Mouse (Mus musculus): Measurements from ENCODE around the gene Vezt.

Gene Vezt

DNA sequence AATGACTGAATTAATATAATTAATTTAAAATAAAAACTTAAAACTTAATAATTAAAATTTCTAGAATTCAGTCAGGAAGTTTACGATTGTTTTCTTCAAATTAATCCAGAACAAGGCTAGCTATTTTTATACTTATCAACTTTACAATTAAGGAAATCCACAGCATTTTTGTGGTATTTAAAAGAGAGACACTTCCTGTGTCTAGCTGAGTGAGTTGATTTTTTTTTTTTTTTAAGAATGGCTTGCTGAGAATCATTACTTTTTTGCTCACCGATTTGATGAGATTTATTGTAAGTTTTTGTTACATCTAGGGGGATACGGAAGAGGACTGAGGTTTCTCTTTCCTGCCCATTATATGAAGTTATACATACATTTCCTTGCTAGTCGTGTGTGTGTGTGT is 2.0 kb upstream of the Vezt start:
- no peak for DNase-seq (ENCODE audit: low read depth, low spot score)

DNA sequence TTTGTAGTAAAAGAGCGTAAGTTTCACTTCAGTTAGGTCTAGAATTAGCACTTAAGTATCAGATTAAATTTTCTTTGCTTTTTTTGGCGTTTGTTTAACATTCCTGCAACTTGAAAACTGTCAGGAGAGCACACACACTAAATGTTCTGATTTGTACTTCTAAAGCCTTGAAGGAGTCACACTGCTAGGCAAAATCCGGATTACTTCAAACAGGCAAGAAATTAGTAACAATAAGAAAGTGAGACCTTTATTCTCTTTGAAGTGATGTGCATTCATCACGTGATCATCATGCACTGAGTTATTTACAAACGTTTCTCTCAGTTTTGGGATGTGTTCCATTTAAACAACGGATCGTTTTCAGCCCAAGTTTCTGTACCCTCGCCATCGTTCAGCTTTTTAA is 1.6 kb upstream of the Vezt start:
- peak; percentile 68 for DNase-seq (ENCODE audit: low read depth, low spot score)

DNA sequence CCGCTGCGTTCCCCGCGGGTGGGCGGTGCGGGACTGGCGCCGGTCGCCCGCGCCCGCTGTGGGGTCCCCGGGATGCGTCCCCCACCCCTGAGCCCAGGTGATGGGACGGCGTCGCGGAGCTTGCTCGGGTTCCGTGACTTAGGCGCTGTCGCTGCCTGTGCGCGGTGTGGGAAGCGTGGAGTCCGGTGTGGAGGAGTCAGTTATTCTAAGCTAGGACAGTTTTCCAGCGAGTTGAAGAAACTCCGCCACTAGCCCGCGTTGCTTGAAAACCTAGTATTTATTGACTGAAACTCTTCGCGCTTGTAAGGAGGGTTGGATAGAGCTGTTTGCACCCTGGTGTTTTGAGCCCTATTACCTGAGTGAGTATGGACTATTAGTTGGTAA is 750 bp upstream of the Vezt start:
- peak; percentile 70 for DNase-seq (ENCODE audit: low read depth, low spot score)

DNA sequence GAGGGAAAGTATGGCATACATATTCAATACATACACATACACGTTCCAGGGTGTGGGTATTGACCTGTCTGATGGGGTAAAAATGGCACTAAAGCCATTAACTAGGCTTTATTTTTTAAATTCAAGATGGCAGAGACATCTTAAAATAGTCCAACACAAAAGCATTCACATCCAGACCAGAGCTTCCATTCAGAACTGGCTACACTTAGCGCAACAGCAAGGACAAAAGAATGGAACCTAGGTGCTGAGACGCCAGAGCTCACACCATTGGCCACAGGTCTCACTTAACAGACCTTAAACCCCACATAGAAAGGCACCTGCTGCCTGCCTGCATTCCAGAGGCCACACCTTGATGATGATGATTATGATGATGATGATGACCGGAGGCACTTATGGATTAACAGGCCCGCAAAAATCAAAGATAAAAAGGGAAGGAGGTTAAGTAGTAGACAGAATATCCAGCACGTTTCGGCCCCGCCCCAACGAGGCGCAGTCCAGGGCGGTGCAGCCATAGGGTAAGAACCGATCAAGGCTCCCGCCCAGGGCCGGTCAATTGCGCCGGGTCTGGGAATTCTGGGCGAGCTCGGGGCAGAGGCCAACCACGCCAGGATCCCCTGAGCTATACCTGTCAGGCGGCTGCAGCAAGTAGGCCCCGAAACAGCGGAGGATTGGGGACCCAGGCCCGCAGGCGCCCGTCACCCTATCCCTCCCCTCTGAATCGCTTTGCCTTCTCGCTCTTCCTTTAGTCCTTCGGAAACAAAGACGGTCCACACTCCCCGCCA is 550 bp downstream of the Vezt start:
- peak; percentile 79 for DNase-seq (ENCODE audit: low read depth, low spot score)

DNA sequence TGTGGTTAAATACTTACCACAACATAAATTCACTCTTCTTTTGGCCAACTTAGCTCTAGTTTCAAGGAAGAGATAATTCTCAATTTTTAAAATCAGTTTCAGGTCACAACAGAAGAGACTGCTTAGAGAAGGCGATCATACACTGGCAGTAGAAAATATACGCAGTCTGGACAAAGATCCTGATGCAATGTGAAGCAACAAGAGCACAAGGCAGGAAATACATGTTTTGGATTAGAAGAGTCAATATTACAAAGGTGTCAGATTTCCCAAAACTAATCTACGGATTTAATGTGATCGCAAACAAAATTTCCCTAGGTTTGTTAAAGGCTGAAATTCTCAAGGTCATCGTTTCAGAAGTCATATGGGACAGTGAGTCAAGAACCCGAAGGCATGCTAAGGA is 4.5 kb downstream of the Vezt start:
- DNase-seq (ENCODE audit: low read depth, low spot score): no peak

DNA sequence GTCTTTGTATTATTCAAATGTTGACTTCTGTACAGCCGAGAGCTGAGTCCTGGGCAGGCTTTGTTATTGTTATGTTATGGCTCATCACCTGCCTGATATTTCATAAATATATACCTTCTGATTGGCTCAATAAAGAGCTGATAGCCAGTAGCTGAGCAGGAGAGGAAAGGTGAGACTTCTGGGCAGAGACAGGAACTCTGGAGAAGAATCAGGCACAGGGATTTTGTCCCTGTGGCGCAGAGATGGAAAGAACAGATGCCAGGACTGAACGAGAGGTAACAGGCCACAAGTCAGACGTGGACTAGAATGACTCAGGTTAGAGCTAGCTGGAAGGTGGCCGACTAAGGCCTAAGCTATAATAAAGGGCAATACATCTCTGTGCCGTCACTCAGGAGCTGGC is 7.1 kb downstream of the Vezt start:
- no peak for DNase-seq (ENCODE audit: low read depth, low spot score)

DNA sequence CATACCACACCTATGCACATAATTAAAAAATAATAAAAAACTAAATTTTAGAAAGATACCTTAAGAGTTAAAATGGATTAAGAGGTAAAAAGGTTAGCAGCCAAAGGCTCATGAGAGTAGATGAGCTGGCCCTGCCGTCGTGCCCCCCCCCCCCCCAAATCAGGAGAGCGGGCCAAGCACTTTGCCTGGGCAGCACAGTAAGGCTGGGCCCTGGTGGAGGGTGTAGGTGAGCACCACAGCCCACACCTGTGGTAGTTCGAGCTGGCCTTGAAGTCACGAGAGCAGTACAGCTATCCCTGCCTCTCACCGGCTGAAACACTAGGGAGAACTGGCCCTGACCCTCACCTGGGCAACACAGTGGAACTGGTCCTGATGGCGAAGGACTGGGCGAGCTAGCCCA is 10.5 kb downstream of the Vezt start:
- DNase-seq (ENCODE audit: low read depth, low spot score): no peak

DNA sequence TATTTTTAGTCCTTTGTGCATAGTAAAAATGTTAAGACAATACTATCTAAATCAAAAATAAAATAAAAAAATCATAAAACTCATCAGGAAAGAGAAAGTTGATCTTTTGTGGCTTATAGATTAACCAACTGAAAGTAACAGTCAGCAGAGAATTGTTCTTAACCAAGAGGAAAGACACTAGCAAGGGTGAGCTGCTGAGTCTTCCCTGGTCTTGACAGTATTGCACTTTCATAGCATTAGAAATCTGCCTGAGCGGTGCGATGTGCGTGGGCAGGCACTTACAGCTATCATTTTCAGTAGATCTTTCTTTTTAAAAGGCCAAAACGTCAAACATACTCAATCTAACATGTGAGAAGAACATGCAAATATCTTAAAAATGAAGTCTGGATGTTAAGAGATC is 14.6 kb downstream of the Vezt start:
- DNase-seq (ENCODE audit: low read depth, low spot score): no peak

DNA sequence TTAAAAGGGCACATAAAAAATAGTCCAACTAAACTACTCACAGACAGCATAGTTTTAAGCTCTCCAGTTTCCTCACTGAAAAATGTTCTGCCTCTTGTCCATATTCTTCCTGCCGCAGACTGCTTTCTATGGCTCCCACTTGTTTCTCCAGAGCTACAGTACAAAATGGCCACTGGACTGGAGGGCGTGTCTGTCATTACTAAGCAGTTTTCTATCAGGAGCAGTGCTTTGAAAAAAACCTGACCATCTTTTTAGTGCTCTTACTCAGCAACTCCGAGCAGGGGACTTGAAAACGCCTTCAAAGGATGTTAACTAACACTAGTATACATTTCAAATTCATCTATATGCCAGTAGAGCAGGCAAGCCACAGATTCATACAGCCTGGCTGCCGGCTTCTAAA is 15.0 kb downstream of the Vezt start:
- no peak for DNase-seq (ENCODE audit: low read depth, low spot score)

DNA sequence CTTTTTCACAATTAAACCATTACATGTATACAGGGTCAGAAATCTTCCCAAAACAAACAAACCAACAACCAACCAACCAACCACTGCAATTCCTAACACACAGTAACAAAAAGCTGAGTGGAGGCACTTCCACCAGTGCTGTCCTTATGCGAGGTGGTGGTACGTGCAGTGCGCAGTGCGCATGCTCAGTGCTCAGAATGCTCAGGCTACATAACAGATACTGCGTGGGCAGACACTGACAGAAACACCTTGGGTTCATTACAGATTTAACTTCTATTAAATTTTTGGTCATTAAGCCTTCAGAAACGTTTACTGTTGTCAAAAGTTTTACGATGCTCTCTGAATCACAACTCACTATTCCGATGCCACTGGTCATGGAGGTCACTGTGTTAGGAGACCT is 18.2 kb downstream of the Vezt start:
- DNase-seq (ENCODE audit: low read depth, low spot score): no peak

DNA sequence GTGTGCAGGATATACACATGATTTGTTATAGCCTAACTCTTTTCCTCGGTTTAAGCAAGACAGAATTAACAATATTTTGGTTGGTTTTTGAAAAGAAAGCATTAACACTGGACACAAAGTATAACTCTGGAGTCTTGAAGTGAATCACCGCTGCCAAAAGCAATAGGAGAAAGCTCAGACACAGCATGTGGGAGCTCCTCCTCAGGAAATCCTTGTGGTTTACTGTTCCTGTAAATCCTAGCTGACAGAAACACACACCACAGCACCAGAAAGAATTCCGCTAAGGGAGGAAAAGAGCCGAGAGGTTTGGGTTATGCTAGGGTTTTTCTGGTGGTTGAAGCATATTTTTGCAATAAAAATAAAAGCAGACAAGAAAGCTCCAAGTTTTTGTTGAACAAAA is 21.4 kb downstream of the Vezt start:
- no peak for DNase-seq (ENCODE audit: low read depth, low spot score)

DNA sequence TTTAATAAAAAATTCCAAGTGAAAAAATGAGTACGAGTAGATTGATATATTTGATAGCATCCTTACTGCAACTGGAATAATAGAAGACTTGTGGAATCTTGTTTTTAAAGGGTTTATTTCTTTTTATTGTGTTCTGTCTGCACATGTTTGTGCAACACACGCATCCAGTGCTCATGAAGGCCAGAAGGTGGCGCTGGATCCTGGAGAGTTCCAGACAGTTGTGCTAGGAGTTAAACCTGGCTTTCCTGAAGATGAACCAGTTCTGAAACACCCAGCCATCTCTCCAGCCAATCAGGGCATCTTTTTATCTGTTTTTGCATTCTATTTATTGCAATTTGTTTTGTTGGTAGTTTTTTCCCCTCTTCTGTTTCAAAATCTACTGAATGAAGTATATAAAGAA is 22.4 kb downstream of the Vezt start:
- DNase-seq (ENCODE audit: low read depth, low spot score): peak; percentile 71

DNA sequence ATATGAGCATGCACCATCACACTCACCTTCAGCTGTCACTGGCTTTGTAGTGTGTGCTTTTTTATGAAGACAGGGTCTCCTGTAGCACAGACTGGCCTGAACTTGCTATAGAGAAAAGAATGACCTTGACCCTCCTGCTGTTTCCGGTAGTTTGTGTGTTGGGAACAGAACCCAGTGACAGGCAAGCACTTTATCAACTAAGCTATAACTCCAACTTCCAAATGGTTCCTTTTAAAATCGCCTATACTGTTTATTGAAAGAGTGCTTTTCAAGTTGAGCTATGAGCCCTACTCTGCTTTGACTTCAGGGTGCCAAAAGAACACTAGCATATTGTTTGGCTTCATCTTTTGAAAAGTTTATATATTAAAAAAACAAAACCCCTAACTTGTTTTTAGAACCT is 24.6 kb downstream of the Vezt start:
- DNase-seq (ENCODE audit: low read depth, low spot score): no peak

DNA sequence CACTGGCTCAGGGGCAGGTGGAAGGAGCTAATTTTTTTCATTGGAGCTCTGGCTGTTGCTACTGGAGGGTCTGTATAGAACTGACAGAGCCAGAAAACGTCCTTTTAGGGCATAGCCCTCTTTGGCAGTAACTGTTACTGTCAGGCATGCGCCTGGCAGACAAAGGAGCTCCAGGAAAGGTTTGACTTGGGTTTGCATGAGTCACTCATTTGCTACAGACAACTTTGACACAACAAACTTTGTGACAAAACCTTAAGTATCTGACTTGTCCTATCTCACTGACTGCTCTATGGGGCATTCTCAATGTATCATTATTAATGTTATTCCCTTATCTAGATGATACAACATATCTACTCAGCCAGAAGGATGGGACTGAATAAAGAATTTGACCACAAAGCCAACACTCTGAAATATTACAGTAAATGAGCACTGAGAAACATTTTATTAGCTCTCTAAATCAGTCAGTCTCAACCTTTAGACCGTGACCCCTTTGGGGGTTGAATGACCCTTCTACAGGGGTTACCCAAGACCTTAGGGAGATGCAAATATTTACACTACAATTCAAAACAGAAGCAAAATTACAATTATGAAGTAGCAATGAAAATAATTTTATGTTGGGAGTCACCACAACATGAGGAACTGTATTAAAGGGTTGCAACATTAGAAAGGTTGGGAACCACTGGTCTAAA is 25.5 kb downstream of the Vezt start:
- no peak for DNase-seq (ENCODE audit: low read depth, low spot score)

DNA sequence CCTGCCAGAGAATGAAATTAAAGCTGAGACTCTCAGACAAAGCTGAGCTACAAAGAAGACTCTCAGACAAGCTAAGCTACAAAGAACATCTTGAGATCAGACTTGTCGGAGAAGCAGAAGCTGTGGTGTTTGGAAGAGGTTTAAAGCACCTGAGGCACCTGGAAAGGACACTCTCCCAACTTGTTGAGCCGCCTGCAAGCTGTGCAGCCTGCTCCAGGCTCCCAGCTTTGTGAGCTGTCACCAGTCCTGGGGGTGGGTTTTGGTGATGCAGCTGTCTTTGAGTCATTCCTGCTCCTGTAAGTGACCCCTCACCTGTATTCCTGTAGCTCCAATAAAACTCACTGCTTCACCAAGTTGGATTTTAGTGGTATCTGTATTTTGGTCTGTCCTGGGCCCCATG is 27.3 kb downstream of the Vezt start:
- DNase-seq (ENCODE audit: low read depth, low spot score): no peak

DNA sequence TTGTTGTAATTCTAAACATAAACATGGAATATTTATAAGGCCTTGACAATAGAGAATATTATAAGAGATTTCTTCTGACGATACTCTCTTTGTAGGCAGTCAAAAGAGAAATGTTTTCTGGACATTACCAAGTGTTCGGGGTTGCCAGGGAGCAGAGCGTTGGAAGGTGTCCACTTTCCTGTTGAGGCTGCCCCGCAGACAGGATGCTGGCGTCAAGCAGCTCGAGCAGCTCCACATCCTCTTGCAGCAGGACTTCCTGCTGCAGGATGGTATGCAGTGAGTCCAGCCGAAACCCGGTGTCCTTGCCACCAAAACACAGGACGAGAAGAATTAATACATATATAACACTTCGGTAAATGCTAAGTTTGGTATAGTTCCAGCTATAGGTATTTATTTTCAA is 35.4 kb downstream of the Vezt start:
- DNase-seq (ENCODE audit: low read depth, low spot score): no peak

DNA sequence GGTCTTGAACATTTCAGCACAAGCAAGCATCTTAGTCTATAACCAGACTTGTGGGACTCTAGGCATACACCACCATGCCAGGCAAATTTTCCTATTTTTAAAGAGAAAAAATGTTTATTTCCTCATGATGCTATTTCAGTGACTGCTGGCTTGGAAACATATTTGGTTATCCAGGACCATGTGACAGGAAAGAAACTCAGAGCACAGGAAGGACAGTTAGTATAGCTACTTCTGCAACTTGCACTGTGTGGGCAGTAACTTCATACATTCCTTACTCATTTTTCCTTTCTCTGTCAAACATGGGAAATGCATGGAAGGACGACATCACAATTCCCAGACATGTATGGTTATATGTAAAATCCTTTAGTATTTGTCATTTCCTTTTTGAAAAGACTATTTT is 36.3 kb downstream of the Vezt start:
- DNase-seq (ENCODE audit: low read depth, low spot score): no peak

DNA sequence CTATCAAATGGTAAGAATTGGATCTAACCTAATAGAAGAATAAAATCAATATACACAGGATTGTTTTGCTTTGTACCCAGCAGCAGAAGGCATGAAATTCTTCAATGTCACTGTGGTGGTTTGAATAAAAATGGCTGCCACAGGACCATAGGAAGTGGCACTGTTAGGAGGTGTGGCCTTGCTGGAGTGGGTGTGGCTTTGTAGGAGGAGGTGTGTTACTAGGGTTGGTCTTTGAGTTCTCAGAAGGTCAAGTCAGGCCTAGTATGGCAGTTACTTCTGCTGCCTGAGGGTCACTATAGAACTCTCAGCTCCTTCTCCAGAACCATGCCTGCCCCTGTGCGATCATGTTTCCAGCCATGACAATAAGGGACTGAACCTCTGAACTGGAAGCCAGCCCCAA is 40.5 kb downstream of the Vezt start:
- DNase-seq (ENCODE audit: low read depth, low spot score): no peak

DNA sequence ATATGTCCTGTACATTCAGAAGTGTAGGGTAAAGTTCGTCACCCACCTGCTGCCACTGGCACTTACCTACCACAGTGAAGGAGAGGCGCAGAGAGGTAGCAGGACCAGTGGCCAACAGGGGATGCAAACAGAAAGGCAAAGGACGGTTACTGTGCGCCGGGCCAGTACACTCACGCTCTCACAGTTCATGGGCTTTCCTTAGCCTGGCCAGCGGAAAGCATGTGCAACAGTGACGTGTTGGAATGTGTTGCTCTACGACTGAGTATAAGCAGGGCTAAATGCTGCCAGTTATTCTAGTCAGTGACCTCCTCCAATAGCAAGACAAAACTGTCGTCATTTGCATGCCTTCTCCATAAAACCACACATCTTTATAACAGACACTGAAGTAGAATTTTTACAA is 41.5 kb downstream of the Vezt start:
- DNase-seq (ENCODE audit: low read depth, low spot score): no peak

DNA sequence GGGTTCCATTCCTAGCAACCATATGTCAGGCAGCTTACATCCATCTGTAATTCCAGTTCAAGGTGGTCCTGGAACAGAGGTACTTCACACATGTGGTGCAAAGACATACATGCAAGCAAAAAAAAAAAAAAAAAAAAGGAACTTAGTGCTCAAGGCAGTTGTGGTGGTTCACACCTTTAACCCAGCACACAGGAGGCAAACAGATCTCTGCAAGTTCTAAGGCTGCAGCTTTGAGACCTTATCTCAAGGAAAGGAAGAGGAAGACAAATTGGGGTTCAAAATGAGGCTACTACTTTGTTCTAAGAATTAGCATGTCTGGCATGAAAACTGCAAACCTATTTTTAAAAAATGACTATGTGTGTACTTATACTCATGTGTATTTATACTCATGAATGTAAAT is 50.3 kb downstream of the Vezt start:
- no peak for DNase-seq (ENCODE audit: low read depth, low spot score)

DNA sequence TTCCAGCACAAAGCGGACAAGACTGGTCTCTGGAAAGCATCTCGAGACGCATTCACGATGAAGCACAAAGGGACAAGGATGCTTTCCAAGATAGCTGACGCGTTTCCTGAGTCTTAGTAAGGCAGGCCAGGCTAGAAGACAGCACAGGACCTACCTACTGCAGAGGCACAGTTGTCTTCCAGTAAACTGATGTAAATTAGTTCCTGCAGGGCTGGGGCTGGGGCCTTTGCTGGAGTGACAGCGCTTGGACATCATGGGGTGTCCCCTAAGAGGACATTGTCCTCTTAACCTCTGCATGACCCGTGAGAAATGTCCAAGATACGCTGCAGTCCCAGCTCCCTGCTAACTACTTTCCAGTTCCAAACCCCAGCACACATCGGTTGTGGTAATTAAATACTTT is 66.3 kb downstream of the Vezt start:
- no peak for DNase-seq (ENCODE audit: low read depth, low spot score)

DNA sequence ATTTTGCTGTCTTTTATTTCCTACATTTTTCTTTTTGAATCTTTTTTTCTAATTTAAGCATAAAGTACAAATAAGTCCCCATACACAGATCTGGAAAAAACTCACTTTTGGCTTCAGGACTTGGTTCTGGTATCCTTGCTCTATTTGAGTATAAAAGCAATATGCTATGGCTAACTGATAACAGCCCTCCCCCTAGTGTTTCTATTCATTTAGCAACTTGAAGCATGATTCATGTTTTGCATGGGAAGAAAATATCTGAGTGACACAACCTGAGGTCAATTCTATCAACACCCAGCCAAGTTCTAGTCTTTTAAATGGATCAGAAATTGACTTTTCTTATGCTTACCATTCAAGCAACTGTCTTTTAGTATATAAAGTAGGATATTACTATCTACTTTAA is 68.1 kb downstream of the Vezt start:
- no peak for DNase-seq (ENCODE audit: low read depth, low spot score)

DNA sequence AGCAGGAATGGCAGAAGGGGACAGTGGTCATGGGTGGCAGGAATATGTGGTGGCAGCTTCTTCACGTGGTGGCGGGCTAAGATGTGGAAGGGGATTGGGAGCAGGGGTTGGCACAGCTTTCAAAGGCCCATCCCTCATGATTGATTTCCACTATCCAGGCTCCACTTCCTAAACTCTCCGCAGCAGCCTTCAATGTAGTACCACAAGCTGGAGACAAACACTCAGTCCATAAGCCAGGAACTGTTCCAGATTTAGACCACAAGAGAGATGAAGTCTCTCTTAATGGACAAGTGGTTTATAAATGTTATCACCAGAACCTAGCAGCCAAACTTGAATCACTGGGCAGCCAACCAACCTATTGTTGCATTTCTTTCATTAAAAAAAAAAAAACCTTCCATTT is 81.6 kb downstream of the Vezt start:
- DNase-seq (ENCODE audit: low read depth, low spot score): no peak

DNA sequence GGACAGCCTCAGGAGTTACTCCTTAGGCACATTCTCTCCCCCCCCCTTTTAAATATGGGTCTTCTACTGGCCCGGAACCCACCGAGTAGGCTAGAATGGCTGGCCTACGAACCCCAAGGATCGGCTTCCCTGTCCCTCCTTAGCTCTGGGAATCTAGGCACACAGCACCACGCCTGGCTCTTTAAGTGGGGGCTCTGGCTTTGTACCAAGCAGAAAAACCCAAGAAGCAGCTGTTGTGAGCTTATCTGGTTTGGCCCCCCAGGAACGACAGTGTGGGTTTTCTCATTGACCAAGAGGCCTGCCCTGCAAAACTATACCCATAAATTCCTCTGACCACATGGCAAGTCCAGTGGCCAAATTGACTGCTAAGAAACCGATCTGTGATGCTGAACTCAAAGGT is 82.1 kb downstream of the Vezt start:
- no peak for DNase-seq (ENCODE audit: low read depth, low spot score)

Data from A20 (cell line).